Mouse (Mus musculus) limb, embryonic 11.5 days (tissue): ENCODE measurements around the gene Dtd1. TPM values are rescaled to one million over a fixed set of nuclear protein-coding genes. Genes with fewer than 3 reads are reported as not detected.

Experiments
- ATAC-seq: fragments of 200-750 bp; cut with Nextera tagmentation; 2 replicates; pipeline ENCODE4 v1.8.0; 2017; ENCODE audit warnings: low read depth; ENCODE audit not compliant: insufficient number of reproducible peaks, low FRiP score, low TSS enrichment
- DNase-seq: peaks from one replicate; pipeline ENCODE4 v3.0.0-alpha.2; 2015; ENCODE audit warnings: low spot score
- H3K27ac ChIP-seq: fragments of 300-500 bp; sonication (generic); replicated peaks from 2 replicates; pipeline ENCODE4 v1.5.1; 2014; ENCODE audit warnings: low read depth, mild to moderate bottlenecking, low read length
- H3K27me3 ChIP-seq: fragments of 300-500 bp; sonication (generic); 2 replicates; pipeline ENCODE4 v1.6.1; 2014; ENCODE audit warnings: mild to moderate bottlenecking, low read length, mixed read lengths; ENCODE audit not compliant: control insufficient read depth, insufficient read depth
- H3K36me3 ChIP-seq: fragments of 300-500 bp; sonication (generic); 2 replicates; pipeline ENCODE4 v1.6.1; 2014; ENCODE audit warnings: mild to moderate bottlenecking, low read length, moderate library complexity, mixed read lengths; ENCODE audit not compliant: control insufficient read depth, insufficient read depth
- H3K4me1 ChIP-seq: fragments of 300-500 bp; sonication (generic); 2 replicates; pipeline ENCODE4 v1.6.1; 2014; ENCODE audit warnings: low read length, mixed read lengths; ENCODE audit not compliant: control insufficient read depth, insufficient read depth
- H3K4me2 ChIP-seq: fragments of 300-500 bp; sonication (generic); 2 replicates; pipeline ENCODE4 v1.6.1; 2014; ENCODE audit warnings: low read depth, mild to moderate bottlenecking, moderate library complexity; ENCODE audit not compliant: severe bottlenecking
- H3K4me3 ChIP-seq: fragments of 300-500 bp; sonication (generic); 2 replicates; pipeline ENCODE4 v1.5.1; 2014; ENCODE audit warnings: low read depth, low read length
- H3K9ac ChIP-seq: fragments of 300-500 bp; sonication (generic); 2 replicates; pipeline ENCODE4 v1.6.1; 2014; ENCODE audit warnings: mild to moderate bottlenecking, low read length
- H3K9me3 ChIP-seq: fragments of 300-500 bp; sonication (generic); 2 replicates; pipeline ENCODE4 v1.6.1; 2016; ENCODE audit warnings: low read length; ENCODE audit not compliant: control insufficient read depth
- WGBS: fragments of 180-500 bp; shearing (Covaris S2); extraction: QIAGEN DNeasy Blood & Tissue Kit; methylation state at CpG from one replicate; pipeline ENCODE4 v1.1.7; 2014; 5-methylcytosine and 5-hydroxymethylcytosine counted together
- polyA plus RNA-seq: library from polyadenylated mRNA; unstranded; fragments of >200 nt; fragmentation: Nextera tagmentation; extraction: Ambion mirVana; gene quantifications from 2 replicates; pipeline ENCODE4 v1.2.1, GENCODE M21; 2014

The Dtd1 gene
- polyA plus RNA-seq, 1 experiment from 2014 or later: 40.7 TPM

GRCm38 (mm10) chr2:144780731-144781130 is 181.0 kb downstream of the Dtd1 start:
- Histone ChIP-seq H3K4me3 (no peak overlapping the region), H3K4me2 (no peak overlapping the region), H3K4me1 (no peaks in the 10 kb centered on the region), H3K27ac (no peak overlapping the region), H3K9ac (no peak overlapping the region), H3K36me3 (no peaks in the 10 kb centered on the region), H3K27me3 (no peaks in the 10 kb centered on the region), H3K9me3 (no peaks in the 10 kb centered on the region)
- no peak for DNase-seq
- ATAC-seq: no peak
- 50% methylated on average over 5 of the region's 5 CpGs for WGBS

GRCm38 (mm10) chr2:144781871-144782270 is 182.2 kb downstream of the Dtd1 start:
- Histone ChIP-seq H3K27ac (no peak overlapping the region), H3K27me3 (no peaks in the 10 kb centered on the region), H3K9ac (no peak overlapping the region), H3K9me3 (no peaks in the 10 kb centered on the region), H3K4me1 (no peaks in the 10 kb centered on the region), H3K36me3 (no peaks in the 10 kb centered on the region), H3K4me2 (no peak overlapping the region), H3K4me3 (no peak overlapping the region)
- no peak for DNase-seq
- ATAC-seq: no peak
- WGBS: 68% methylated on average over 3 of the region's 3 CpGs

- 55% methylated on average over 4 of the region's 4 CpGs for WGBS
- no peak overlapping the region for H3K4me2 ChIP-seq
- H3K4me3 ChIP-seq: no peak overlapping the region
- H3K9me3 ChIP-seq: no peaks in the 10 kb centered on the region
- no peak overlapping the region for H3K9ac ChIP-seq
- H3K27me3 ChIP-seq: no peaks in the 10 kb centered on the region
- ATAC-seq: no peak
- no peaks in the 10 kb centered on the region for H3K36me3 ChIP-seq
- H3K4me1 ChIP-seq: no peaks in the 10 kb centered on the region
- no peak for DNase-seq
- no peak overlapping the region for H3K27ac ChIP-seq
Measured at GRCm38 (mm10) chr2:144782481-144782880, 182.8 kb downstream of the Dtd1 start.

- Histone ChIP-seq H3K36me3 (no peaks in the 10 kb centered on the region), H3K9me3 (no peaks in the 10 kb centered on the region), H3K4me2 (no peak overlapping the region), H3K27me3 (no peaks in the 10 kb centered on the region), H3K27ac (no peak overlapping the region), H3K4me1 (no peaks in the 10 kb centered on the region), H3K9ac (no peak overlapping the region), H3K4me3 (no peak overlapping the region)
- no peak for DNase-seq
- no peak for ATAC-seq
- 94% methylated on average over 1 of the region's 1 CpGs for WGBS
Measured at GRCm38 (mm10) chr2:144783190-144783589, 183.5 kb downstream of the Dtd1 start.

GRCm38 (mm10) chr2:144783831-144784230 is 184.1 kb downstream of the Dtd1 start:
- ATAC-seq: no peak

GRCm38 (mm10) chr2:144791671-144792294 is 192.1 kb downstream of the Dtd1 start:
- Histone ChIP-seq H3K36me3 (no peaks in the 10 kb centered on the region), H3K27ac (no peak overlapping the region), H3K9ac (no peak overlapping the region), H3K4me1 (no peaks in the 10 kb centered on the region), H3K4me2 (no peak overlapping the region), H3K9me3 (no peaks in the 10 kb centered on the region), H3K4me3 (no peak overlapping the region), H3K27me3 (no peaks in the 10 kb centered on the region)
- no peak for ATAC-seq
- DNase-seq: no peak
- 56% methylated on average over 14 of the region's 14 CpGs for WGBS

More at GRCm38 (mm10) chr2:144783831-144784230, 184.1 kb downstream of the Dtd1 start:
- Histone ChIP-seq H3K4me1 (no peaks in the 10 kb centered on the region), H3K9me3 (no peaks in the 10 kb centered on the region), H3K36me3 (no peaks in the 10 kb centered on the region), H3K9ac (no peak overlapping the region), H3K27me3 (no peaks in the 10 kb centered on the region), H3K27ac (no peak overlapping the region), H3K4me3 (no peak overlapping the region), H3K4me2 (no peak overlapping the region)
- DNase-seq: no peak
- 94% methylated on average over 6 of the region's 6 CpGs for WGBS

GRCm38 (mm10) chr2:144797515-144797914 is 197.8 kb downstream of the Dtd1 start:
- ATAC-seq: no peak
- Histone ChIP-seq H3K4me3 (no peak overlapping the region), H3K4me1 (no peaks in the 10 kb centered on the region), H3K9me3 (no peaks in the 10 kb centered on the region), H3K9ac (no peak overlapping the region), H3K27me3 (no peaks in the 10 kb centered on the region), H3K27ac (no peak overlapping the region), H3K4me2 (no peak overlapping the region), H3K36me3 (no peaks in the 10 kb centered on the region)
- DNase-seq: no peak
- WGBS: 72% methylated on average over 8 of the region's 8 CpGs

- no peaks in the 10 kb centered on the region for H3K36me3 ChIP-seq
- no peaks in the 10 kb centered on the region for H3K4me1 ChIP-seq
- H3K27ac ChIP-seq: no peak overlapping the region
- no peaks in the 10 kb centered on the region for H3K27me3 ChIP-seq
- no peak overlapping the region for H3K4me2 ChIP-seq
- no peak for ATAC-seq
- no peak overlapping the region for H3K4me3 ChIP-seq
- 53% methylated on average over 15 of the region's 15 CpGs for WGBS
- H3K9me3 ChIP-seq: no peaks in the 10 kb centered on the region
- H3K9ac ChIP-seq: no peak overlapping the region
- DNase-seq: no peak
Measured at GRCm38 (mm10) chr2:144807766-144808754, 208.4 kb downstream of the Dtd1 start.
